Mouse (Mus musculus) C2C12 (cell line): Measurements from ENCODE around the gene Chac2.

Source experiments
- CEBPB ChIP-seq: IDR thresholded peaks from one replicate; pipeline ENCODE4 v1.6.1; 2011; ENCODE audit warnings: low read depth, mild to moderate bottlenecking, control low read depth, moderate library complexity
- CTCF ChIP-seq: IDR thresholded peaks from one replicate; pipeline ENCODE4 v1.5.1; 2011; ENCODE audit not compliant: control insufficient read depth, insufficient read depth, insufficient read length
- FOSL1 ChIP-seq: IDR thresholded peaks from one replicate; pipeline ENCODE4 v1.8.0; 2011; ENCODE audit warnings: mild to moderate bottlenecking, low read length; ENCODE audit not compliant: poor library complexity, insufficient read depth, severe bottlenecking
- MAX ChIP-seq: IDR thresholded peaks from one replicate; pipeline ENCODE4 v1.6.1; 2011; ENCODE audit warnings: mild to moderate bottlenecking, control low read depth
- MYOD1 ChIP-seq: IDR thresholded peaks from one replicate; pipeline ENCODE4 v1.6.1; 2011; ENCODE audit warnings: low read depth; ENCODE audit not compliant: control insufficient read depth, insufficient read length
- MYOG ChIP-seq: IDR thresholded peaks from one replicate; pipeline ENCODE4 v1.6.1; 2011; ENCODE audit not compliant: control insufficient read depth, insufficient read length; ENCODE audit errors: extremely low read depth
- USF1 ChIP-seq: IDR thresholded peaks from one replicate; pipeline ENCODE4 v1.6.1; 2011; ENCODE audit warnings: low read depth, mild to moderate bottlenecking, control low read depth, moderate library complexity

GRCm38 (mm10) chr11:31034958-31035357, 48.8 kb upstream of the Chac2 start:
- no peak for TF ChIP-seq CTCF
- no peak for TF ChIP-seq USF1
- no peak for TF ChIP-seq MAX
- TF ChIP-seq MYOD1 = no peak
- TF ChIP-seq MYOG = no peak
- TF ChIP-seq FOSL1 = no peak
- no peak for TF ChIP-seq CEBPB
